Mouse (Mus musculus): ENCODE results near the gene Iars. TPM values are rescaled to one million over a fixed set of nuclear protein-coding genes. Genes with fewer than 3 reads are reported as not detected.

Iars gene
- total RNA-seq (2023): 125 TPM

DNA sequence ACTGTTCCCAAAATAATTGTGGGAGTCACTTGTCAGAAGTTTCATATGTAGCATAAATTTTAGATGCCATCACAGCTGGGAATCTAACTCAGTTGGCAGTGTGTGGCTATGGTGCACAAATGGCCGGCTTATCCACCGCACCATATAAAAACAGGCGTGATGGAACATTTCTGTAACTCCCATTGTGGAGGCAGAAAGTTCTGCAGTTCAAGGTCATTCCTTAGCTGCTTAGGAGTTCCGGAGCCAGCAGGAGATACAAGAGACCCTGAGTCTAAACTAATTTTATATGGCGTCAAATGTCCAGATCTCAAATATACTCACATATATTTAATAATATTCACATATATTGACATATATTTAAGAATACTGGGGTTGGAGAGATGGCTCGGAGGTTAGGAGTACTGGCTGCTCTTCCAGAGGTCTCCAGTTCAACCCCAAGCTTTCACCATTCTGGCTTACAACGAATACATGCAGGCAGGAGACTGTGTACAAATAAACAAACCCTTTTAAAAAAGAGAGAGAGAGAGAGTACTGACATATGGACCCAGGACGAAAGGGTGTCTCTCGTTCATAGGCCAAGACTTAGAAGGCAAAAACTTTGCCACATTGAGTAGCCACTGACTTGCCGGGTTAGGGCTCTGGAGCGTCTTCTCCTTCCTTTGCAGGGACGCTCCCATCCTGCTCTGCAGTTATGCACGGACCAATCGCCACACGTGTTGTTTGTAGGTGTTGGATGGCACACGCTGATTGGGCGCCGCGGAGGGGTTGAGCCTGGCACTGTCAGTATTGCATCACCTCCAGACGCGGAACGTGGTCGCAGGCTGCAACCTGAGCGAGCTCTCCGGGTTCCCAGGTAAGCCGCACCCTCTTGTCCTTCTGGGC, at the start of gene Iars:
TSS of gene Iars (plus strand) at position 750 of the 882 bp plus-strand sequence.

DNA sequence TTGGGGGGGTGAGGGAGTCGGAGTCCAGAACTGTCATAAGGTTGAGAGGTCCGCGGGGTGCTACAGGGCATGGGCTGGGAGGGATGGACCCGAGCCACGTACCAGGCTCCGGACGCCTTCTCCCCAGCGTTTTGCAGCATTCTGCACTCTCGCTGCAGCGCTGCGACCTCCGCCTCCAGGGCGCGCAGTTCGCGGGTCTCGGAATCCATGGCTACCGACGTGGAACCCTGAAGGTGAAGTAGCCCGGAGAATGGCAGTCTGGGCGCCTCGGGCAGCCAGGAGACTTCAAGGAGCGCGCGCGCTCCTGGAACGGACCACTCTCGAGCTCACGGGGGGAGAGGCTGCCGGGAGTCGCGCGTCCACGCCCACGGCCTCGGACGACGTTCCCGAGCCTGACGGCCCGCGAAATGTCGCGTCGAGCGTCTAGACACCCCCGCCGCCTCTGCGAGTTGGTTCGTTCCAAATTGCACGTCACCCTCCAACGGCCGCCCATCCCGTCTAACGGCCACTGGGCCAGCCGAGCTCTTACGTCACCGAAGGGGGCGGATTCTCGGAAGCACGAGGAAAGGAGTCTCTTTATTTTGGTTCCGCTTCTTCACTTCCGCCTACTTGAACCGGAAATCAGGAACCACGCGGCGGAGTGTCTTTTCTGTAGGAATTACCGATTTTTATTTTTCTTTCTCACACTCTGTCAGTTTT, 29.3 kb upstream of the Iars start, which contains the start of the genes Cenpp and Nol8:
TSS of gene Cenpp (minus strand) at position 305 of the 699 bp plus-strand sequence.
TSS of gene Nol8 (plus strand) at position 598 of the 699 bp plus-strand sequence.

Other genes starting within 250 kb of the Iars start
- 0.91 TPM for gene Tes3-ps, start 188.8 kb upstream of the Iars start, total RNA-seq (2023)
- not detected for gene Ecm2, start 177.3 kb upstream of the Iars start, total RNA-seq (2023)
- not detected for gene Aspn, start 137.7 kb upstream of the Iars start, total RNA-seq (2023)
- gene Omd, start 99.6 kb upstream of the Iars start, total RNA-seq (2023): not detected
- not detected for gene Ogn, start 74.1 kb upstream of the Iars start, total RNA-seq (2023)
- gene Cenpp, start 29.3 kb upstream of the Iars start, total RNA-seq (2023): 0.53 TPM
- gene Nol8, start 29.0 kb upstream of the Iars start, total RNA-seq (2023): 36.5 TPM
- gene Gm30302, start 116.9 kb downstream of the Iars start, total RNA-seq (2023): not detected